Mouse (Mus musculus) heart, postnatal 25 days (tissue): Measurements from ENCODE around the gene Rnf157. TPM values are rescaled to one million over a fixed set of nuclear protein-coding genes. Genes with fewer than 3 reads are reported as not detected.
"Not testable (repeated sequence)": the region's sequence is repeated elsewhere in the genome, so short reads cannot be mapped to it uniquely, and the experiment has no call there.

ENCODE experiments used
- DNase-seq: peaks from one replicate; pipeline ENCODE4 v3.0.0; 2022; ENCODE audit warnings: low spot score
- intact Hi-C: fragments of 180-260 bp; cut with DNase I; formaldehyde crosslinking; loops from one replicate; pipeline ENCODE4 v1.15.1; 2025
- total RNA-seq, 2 experiments: library from RNA; stranded (reverse); gene quantifications; 2 replicates each; pipeline ENCODE4 v1.2.3; 2021

Gene Rnf157
- total RNA-seq, 2 experiments from 2014 or later, result 3.9 to 4.1 TPM

DNA sequence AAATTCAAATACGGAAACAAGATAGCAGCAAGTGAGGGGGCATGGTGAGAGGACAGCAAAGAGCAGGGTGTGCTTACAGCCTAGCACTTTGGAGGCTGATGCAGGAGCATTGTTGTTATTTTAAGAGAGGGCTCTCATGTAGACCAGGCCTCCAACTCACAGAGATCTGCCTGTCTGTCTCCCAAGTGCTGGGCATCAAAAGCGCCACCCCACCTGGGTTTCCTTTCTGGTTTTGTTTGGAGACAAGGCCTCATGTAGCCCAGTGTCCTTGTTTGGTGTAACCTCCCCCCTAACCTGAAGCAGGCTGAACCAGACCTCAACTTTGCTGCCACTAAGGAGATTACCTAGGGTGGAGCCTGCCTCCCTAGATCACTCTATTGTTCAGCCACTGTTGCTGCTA is 9.7 kb upstream of the Rnf157 start:
- DNase-seq, result no peak
- intact Hi-C loops, result no loop called here

- intact Hi-C loops, result no loop called here
- DNase-seq, result no peak
Observed at GRCm38 (mm10) chr11:116421102-116421501, 8.3 kb upstream of the Rnf157 start.

DNA sequence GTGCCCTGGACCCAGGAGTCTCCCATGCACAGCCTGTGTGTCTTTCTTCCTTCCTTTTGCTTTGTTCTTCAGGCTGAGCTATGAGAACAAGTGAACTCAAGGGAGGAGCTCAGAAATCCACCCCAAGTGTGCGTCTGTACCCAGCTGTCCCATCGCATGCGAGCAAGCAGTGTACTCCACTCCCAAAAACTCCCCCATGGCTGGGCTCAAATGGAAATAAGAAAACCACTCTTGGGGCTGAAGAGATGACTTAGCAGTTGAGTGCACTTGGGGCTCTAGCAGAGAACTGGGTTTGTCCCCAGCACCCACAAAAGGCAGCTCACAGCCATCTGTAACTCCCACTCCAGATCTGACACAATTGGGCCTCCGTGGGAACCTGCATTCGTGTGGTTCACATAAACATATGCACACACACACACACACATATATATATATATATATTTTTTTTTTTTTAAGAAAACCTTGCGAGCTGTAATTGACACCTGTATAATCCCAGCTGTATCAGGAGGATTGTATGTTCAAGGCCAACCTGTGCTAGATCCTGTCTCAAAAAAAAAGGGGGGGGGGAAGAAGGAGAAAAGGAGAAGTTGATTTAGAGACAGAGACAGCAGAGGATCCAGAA is 6.1 kb upstream of the Rnf157 start:
- intact Hi-C loops, result no loop called here
- no peak for DNase-seq

DNA sequence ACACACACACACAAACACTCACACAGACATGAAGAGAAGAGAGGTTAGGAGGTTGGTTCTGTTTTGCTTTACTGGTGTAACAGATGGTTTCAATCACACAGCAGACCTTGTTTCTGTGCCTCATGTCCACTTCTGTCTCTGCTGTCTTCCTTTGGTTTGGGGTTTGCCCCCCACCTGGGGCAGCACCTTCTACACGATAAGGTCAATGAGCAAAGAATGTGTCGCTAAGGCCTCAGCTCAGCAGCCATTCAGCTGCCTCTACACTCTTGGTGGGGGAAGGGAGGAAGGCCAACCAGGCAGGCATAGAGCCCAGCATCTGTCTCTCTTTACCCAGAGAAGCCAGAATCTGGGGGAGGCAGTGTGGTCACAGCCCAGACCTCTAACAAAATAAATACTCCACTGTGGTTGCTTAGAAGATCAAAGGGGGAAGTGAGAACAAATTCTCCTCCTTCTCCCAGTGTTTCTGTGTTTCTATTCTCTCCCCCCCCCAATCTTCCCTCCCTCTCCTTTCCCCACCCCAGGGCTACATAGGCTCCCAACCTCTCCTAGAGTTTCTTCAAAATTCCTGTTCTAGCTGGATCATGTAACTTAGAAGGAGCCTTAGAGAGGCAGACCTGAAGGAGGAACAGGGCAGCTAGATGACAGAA is 5.5 kb upstream of the Rnf157 start:
- intact Hi-C loops, result no loop called here
- no peak for DNase-seq

DNA sequence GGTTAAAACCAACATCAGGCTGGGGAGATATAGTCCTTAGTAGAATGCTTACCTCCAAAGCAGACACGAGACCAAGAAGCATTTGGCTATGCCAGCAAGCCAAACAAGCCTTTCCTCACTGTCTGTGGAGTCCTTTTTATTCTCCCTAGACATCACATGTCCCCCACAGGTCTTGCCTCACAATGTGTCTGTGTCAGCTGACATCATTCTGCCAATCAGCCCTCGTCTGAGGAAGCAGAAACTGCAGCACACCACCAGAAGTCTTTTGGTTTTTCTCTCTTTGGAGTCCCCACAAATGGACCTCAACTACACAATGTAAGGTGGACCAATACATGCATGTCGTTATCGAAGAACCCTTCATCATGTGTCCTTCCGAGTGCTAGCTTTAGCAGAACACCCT is 4.2 kb upstream of the Rnf157 start:
- intact Hi-C loops, result no loop called here
- no peak for DNase-seq

DNA sequence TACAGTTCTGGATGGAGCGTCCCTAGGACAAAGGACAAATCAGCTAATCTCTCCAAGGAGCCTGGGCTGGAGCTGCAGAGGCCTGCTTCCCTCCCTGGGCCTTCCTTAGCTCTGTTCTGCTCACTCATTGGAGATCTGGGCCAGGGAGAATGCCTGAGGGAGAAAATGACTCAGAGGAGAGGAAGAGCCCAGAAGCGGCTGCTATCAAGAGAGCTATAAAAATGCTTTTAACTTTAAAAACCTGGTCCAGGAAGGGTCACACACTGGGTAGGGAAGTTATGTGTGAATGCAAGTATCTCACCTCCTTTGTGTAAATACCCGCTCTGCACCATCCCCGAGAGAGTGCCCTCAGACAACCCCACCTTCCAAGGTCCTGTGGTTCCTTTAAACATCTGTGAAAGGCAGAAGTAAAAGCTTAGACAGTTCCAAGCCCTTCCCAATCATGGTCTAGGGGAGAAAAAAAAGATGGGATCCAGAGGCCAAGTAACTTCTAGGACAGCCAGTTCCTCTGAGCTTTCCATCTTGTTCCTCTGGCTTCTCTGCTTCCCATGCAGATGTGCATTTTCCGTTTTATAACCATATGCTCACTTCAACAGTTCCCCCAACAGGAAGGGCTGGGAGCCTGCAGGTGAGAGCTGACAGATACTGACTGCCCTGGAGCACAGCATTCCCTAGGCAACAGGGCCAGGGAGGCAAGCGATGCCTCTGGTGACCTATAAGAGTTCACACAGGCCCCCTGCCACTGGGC is 3.5 kb upstream of the Rnf157 start:
- peak; percentile 28 for DNase-seq
- intact Hi-C loops, result no loop called here

DNA sequence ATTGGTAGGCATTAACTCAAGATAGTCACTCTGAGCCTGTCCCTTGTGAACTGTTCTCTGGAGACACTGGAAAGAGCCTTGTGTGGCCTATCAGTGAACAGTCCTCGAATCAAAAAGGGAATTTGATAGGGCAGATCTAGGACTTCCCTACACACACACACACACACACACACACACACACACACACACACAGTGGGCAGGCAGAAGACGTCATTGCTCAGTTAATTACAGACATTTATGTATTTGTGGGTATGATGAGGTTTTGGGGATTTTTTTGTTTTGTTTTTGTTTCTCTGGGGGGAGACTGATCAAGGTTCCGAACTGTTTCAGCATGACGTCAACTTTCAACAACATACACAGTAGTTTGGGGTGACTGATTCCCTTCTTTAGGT is 795 bp upstream of the Rnf157 start:
- intact Hi-C loops, result no loop called here
- DNase-seq, result no peak

- intact Hi-C loops, result no loop called here
- no peak for DNase-seq
Observed at GRCm38 (mm10) chr11:116412028-116412827, 604 bp downstream of the Rnf157 start.

DNA sequence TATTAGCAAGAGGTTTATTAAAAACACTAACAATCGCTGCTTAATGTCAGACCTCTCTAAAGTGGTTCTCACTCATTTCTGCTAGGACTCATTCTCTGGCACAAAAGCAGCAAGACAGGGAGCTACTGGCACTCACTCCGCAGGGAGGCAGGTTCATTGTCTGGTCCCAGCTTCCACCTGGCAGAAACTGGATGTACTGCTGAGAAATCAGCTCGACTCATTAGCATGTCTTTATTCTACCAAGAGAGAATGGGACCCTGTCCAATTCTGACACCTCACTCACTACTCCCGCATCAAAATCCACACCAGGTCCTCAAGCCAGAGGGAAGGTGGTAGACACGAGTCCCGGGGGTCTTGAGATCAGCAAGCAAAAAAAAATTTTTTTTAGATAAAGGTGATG is 1.2 kb downstream of the Rnf157 start:
- intact Hi-C loops, result no loop called here
- no peak for DNase-seq

GRCm38 (mm10) chr11:116410415-116410814 is 2.4 kb downstream of the Rnf157 start:
- DNase-seq, intact Hi-C loops: not testable (repeated sequence)

- DNase-seq, result no peak
- intact Hi-C loops, result no loop called here
Observed at GRCm38 (mm10) chr11:116409008-116409407, 3.8 kb downstream of the Rnf157 start.

GRCm38 (mm10) chr11:116406231-116406728 is 6.6 kb downstream of the Rnf157 start:
- intact Hi-C loops, result no loop called here
- no peak for DNase-seq

DNA sequence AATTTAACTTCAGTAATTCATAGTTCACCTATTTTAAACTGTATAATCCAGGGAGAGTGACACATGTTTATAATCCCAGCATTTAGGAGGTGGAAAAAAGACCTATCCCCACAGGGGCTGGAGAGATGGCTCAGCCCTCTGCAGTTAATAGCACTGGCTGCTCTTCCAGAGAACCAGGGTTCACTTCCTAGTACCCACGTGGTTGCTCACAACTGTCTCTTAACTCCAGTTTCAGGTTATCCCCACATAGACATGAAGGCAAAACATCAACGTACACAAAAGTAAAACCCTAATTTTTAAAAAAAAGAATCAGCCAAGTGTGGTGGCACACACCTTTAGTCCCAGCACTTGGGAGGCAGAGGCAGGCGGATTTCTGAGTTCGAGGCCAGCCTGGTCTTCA is 7.2 kb downstream of the Rnf157 start:
- intact Hi-C loops, result no loop called here
- no peak for DNase-seq

DNA sequence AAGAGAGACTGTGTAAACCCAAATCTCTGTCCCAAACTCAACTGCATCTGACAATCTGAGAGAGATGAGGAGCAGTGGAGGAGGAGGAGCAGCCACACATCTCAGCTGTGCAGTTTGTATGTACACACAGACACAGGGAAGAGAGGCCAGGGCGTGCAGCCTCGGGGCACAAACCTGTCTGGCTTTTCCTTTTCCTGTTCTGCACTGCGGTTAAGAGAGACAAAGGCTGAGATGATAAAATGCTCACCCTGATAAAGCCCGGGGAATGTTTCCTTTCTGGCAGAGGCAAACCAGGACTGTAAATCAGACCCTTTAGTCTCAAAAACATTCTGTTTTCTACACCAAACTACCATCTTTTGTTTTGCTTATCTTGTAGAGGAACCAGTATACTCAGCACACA is 12.3 kb downstream of the Rnf157 start:
- intact Hi-C loops, result no loop called here
- no peak for DNase-seq

GRCm38 (mm10) chr11:116398348-116398677 is 14.5 kb downstream of the Rnf157 start:
- intact Hi-C loops, result no loop called here

DNA sequence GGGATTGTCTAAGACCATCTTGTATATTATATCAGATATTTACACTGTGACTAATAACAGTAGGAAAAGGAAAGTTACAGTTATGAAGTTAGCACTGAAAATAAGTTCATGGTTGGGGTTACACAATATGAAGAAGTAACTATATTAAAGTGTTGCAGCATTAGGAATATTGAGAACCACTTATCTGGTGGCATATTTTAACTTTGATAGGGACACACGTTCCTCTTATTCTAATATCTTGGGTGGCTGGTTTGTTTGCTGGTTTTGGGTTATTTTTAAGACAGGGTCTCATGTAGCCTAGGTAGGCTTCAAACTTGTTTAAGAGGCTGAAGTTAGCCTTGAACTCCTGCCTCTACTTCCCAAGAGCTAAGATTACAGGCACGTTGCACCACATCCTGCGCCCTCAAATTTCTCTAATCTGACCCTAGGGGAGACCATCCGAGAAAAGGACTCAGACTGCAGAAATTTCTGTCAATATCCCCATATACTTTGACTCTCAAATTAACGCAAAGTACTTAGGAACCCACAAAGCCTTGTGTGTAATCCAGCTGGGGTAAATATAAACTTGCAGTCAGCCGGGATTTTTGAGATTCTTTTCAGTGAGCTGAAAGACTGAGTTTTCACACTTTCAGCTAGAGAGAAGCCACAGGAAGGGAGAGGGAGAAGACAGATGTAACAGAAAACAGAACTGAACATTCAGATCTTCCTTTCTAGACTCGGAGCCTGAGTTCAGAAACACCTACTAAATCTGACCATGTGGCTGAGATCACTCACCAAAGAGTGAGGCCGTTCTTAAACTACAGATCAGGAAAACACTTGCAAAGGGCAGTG is 15.1 kb downstream of the Rnf157 start:
- intact Hi-C loops, result no loop called here

More at GRCm38 (mm10) chr11:116398348-116398677, 14.5 kb downstream of the Rnf157 start:
- DNase-seq, result no peak

DNA sequence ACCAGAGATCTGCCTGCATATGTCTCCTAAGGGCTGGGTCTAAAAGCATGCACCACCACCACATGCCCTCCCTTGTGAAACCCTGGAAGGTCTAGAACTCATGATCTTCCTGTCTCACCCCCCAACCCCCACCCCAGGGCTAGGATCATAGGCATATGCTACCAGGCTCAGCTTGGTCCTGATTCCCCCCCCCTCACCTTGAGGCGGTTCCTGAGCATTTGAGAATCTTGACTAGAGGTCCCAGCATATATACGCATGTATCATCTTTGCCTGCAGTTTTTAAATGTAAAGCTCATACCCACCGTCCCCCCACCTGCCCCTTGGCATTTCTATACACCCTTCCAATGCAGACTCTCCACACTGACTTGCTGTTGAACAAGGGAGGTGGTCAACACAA is 15.9 kb downstream of the Rnf157 start:
- intact Hi-C loops, result no loop called here
- no peak for DNase-seq

More for the DNA sequence above, 15.1 kb downstream of the Rnf157 start:
- DNase-seq, result no peak

GRCm38 (mm10) chr11:116396276-116396933 is 16.4 kb downstream of the Rnf157 start:
- no peak for DNase-seq
- intact Hi-C loops, result no loop called here

- intact Hi-C loops, result no loop called here
- no peak for DNase-seq
Observed at GRCm38 (mm10) chr11:116394769-116395168, 18.1 kb downstream of the Rnf157 start.
